21 mouse cellular contexts compared by ENCODE assay signal in genomic region chr14:86692714-86693113, GRCm38 (mm10).
"Had no signal": no experiment of that assay in that cellular context is flagged by ENCODE, and none has a peak within 500 bp of the region (broad histone marks: within the 10 kb centered on the region; RNA-seq: fewer than 3 reads in every experiment).

No protein-coding gene starts in this region.

- DNase-seq: kidney, adult 2 months; kidney, postnatal 14 days; kidney, postnatal 4 days; liver; lung, adult 18-20 months; lung, postnatal 14 days; lung, postnatal 4 days; midbrain, embryonic 14.5 days; right cerebral cortex, adult 18-20 months; right cerebral cortex, postnatal 14 days; right cerebral cortex, postnatal 4 days; thymus, adult 2 months; thymus, postnatal 14 days; thymus, postnatal 4 days had no signal

- H3K27me3 ChIP-seq: liver, embryonic 12.5 days; liver, embryonic 15.5 days; lung, embryonic 15.5 days had no signal

- H3K27ac ChIP-seq: left cerebral cortex, adult 2 months; liver, embryonic 12.5 days; liver, embryonic 15.5 days; lung, embryonic 15.5 days; stomach, postnatal 0 days had no signal

- H3K36me3 ChIP-seq: liver, embryonic 12.5 days; liver, embryonic 15.5 days; lung, embryonic 15.5 days had no signal

- H3K9me3 ChIP-seq: liver, embryonic 12.5 days; liver, embryonic 15.5 days; lung, embryonic 15.5 days had no signal

- H3K4me1 ChIP-seq: liver, embryonic 12.5 days; liver, embryonic 15.5 days; lung, embryonic 15.5 days had no signal

- H3K4me3 ChIP-seq: left cerebral cortex, adult 2 months; liver, embryonic 12.5 days; liver, embryonic 15.5 days; lung, embryonic 15.5 days had no signal

- H3K9ac ChIP-seq: liver, embryonic 12.5 days; liver, embryonic 15.5 days; lung, embryonic 15.5 days had no signal

- H3K4me2 ChIP-seq: liver, embryonic 12.5 days; liver, embryonic 15.5 days; lung, embryonic 15.5 days; midbrain, embryonic 11.5 days had no signal

- ATAC-seq: intestine, postnatal 0 days; liver, embryonic 12.5 days had no signal
